Mouse (Mus musculus): ENCODE data around the gene B430218F22Rik. TPM values are rescaled to one million over a fixed set of nuclear protein-coding genes. Genes with fewer than 3 reads are reported as not detected.

B430218F22Rik gene
- total and polyA plus RNA-seq, 3 experiments: 2.1 to 11.2 TPM; not detected in 1

- H3K27ac ChIP-seq (ENCODE audit: control insufficient read depth, low read depth, low read length): no peak overlapping the region
- no peak overlapping the region for H3K9ac ChIP-seq (ENCODE audit: control insufficient read depth, low read depth, low read length, poor library complexity, severe bottlenecking)
- TF ChIP-seq POLR2A (IDR thresholded peaks at IDR 0.05; ENCODE audit: control insufficient read depth in 1 of 2, insufficient read depth in 1 of 2, low read depth in 1 of 2, low read length in 2 of 2, poor library complexity in 1 of 2) (no peak), ZMIZ1 (IDR thresholded peaks at IDR 0.05; ENCODE audit: low read depth, low read length) (no peak), HCFC1 (IDR thresholded peaks at IDR 0.05; ENCODE audit: low read depth, low read length) (no peak), KAT2A (conservative IDR thresholded peaks at IDR 0.05; ENCODE audit: low read depth, low read length) (no peak), MAFK (IDR thresholded peaks at IDR 0.05; ENCODE audit: borderline replicate concordance, low read depth, low read length) (no peak), USF2 (IDR thresholded peaks at IDR 0.05; ENCODE audit: borderline replicate concordance in 1 of 2, insufficient read depth in 1 of 2, low read depth in 1 of 2, low read length in 2 of 2) (no peak), MYC (IDR thresholded peaks at IDR 0.05; ENCODE audit: low read depth, low read length) (no peak)
- no peak for DNase-seq (ENCODE audit: low read depth, low spot score)
- H3K4me1 ChIP-seq (ENCODE audit: control insufficient read depth in 1 of 2, insufficient read depth in 2 of 2, low read length in 2 of 2): no peaks in the 10 kb centered on the region
- peaks cover 0 to 2% of the 10 kb centered on the region in 2 experiments for H3K27me3 ChIP-seq (ENCODE audit: control insufficient read depth in 1 of 2, insufficient read depth in 2 of 2, low read length in 2 of 2)
- no peaks in the 10 kb centered on the region for H3K79me2 ChIP-seq (ENCODE audit: control insufficient read depth, insufficient read depth, low read length, poor library complexity)
- H3K9me3 ChIP-seq (replicated peaks; ENCODE audit: insufficient read depth, low read length): no peaks in the 10 kb centered on the region
- no peaks in the 10 kb centered on the region for H3K36me3 ChIP-seq (ENCODE audit: control insufficient read depth in 1 of 2, insufficient read depth in 2 of 2, low read length in 2 of 2)
- H3K4me3 ChIP-seq (ENCODE audit: control insufficient read depth in 1 of 2, insufficient read depth in 1 of 2, low read depth in 2 of 2, low read length in 2 of 2): no peak overlapping the region
Observed at GRCm38 (mm10) chr13:118418163-118418562, 31.7 kb downstream of the B430218F22Rik start.

- Histone ChIP-seq H3K36me3 (ENCODE audit: control insufficient read depth in 1 of 2, insufficient read depth in 2 of 2, low read length in 2 of 2) (no peaks in the 10 kb centered on the region), H3K79me2 (ENCODE audit: control insufficient read depth, insufficient read depth, low read length, poor library complexity) (no peaks in the 10 kb centered on the region), H3K9me3 (replicated peaks; ENCODE audit: insufficient read depth, low read length) (no peaks in the 10 kb centered on the region), H3K27ac (ENCODE audit: control insufficient read depth, low read depth, low read length) (no peak overlapping the region), H3K4me1 (ENCODE audit: control insufficient read depth in 1 of 2, insufficient read depth in 2 of 2, low read length in 2 of 2) (no peaks in the 10 kb centered on the region), H3K4me3 (ENCODE audit: control insufficient read depth in 1 of 2, insufficient read depth in 1 of 2, low read depth in 2 of 2, low read length in 2 of 2) (no peak overlapping the region), H3K9ac (ENCODE audit: control insufficient read depth, low read depth, low read length, poor library complexity, severe bottlenecking) (no peak overlapping the region), H3K27me3 (ENCODE audit: control insufficient read depth in 1 of 2, insufficient read depth in 2 of 2, low read length in 2 of 2) (no peaks in the 10 kb centered on the region; a peak in 3 of 4 replicates)
- TF ChIP-seq UBTF (IDR thresholded peaks at IDR 0.05; ENCODE audit: borderline replicate concordance, insufficient read depth, low read depth, low read length) (no peak), ZC3H11A (IDR thresholded peaks at IDR 0.05; ENCODE audit: low read depth, low read length) (no peak), GABPA (IDR thresholded peaks at IDR 0.05; ENCODE audit: low read depth, low read length) (no peak), ZKSCAN1 (IDR thresholded peaks at IDR 0.05; ENCODE audit: low read depth, low read length) (no peak), BHLHE40 (IDR thresholded peaks at IDR 0.05; ENCODE audit: borderline replicate concordance, low read depth, low read length) (no peak), POLR2A (IDR thresholded peaks at IDR 0.05; ENCODE audit: control insufficient read depth in 1 of 2, insufficient read depth in 1 of 2, low read depth in 1 of 2, low read length in 2 of 2, poor library complexity in 1 of 2) (no peak), USF2 (IDR thresholded peaks at IDR 0.05; ENCODE audit: borderline replicate concordance in 1 of 2, insufficient read depth in 1 of 2, low read depth in 1 of 2, low read length in 2 of 2) (no peak), ELF1 (IDR thresholded peaks at IDR 0.05; ENCODE audit: low read depth, low read length) (no peak), HCFC1 (IDR thresholded peaks at IDR 0.05; ENCODE audit: low read depth, low read length) (no peak)
- peak; percentile 22 for DNase-seq (ENCODE audit: low read depth, low spot score)
Observed at GRCm38 (mm10) chr13:118420408-118420807, 34.0 kb downstream of the B430218F22Rik start.

DNA sequence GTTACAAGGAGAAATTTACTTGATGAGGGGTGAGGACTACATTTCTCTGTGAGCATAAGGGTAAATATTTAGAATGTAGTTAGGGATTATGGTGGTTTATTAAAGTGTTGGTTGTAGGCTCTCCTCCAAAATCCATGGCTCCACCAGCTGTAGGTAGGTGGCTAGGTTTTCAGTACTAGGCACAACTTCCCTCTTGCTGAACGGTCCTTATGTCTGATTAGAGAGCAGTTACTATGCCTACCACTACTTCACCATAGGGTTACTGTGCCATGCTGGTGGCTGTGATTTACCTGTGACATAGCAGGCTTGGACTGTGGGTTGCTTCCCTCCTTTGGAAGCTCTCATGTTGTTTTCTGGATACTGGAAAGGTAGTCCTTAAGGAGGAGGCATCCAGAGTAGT, 34.4 kb downstream of the B430218F22Rik start:
- no peaks in the 10 kb centered on the region for H3K9me3 ChIP-seq (replicated peaks; ENCODE audit: insufficient read depth, low read length)
- H3K27ac ChIP-seq (ENCODE audit: control insufficient read depth, low read depth, low read length): no peak overlapping the region
- no peaks in the 10 kb centered on the region for H3K4me1 ChIP-seq (ENCODE audit: control insufficient read depth in 1 of 2, insufficient read depth in 2 of 2, low read length in 2 of 2)
- H3K27me3 ChIP-seq (ENCODE audit: control insufficient read depth in 1 of 2, insufficient read depth in 2 of 2, low read length in 2 of 2): no peaks in the 10 kb centered on the region; a peak in 3 of 4 replicates
- no peak overlapping the region for H3K9ac ChIP-seq (ENCODE audit: control insufficient read depth, low read depth, low read length, poor library complexity, severe bottlenecking)
- no peaks in the 10 kb centered on the region for H3K79me2 ChIP-seq (ENCODE audit: control insufficient read depth, insufficient read depth, low read length, poor library complexity)
- TF ChIP-seq SIN3A (IDR thresholded peaks at IDR 0.05; ENCODE audit: low read length) (no peak), ZC3H11A (IDR thresholded peaks at IDR 0.05; ENCODE audit: low read depth, low read length) (no peak), MYB (IDR thresholded peaks at IDR 0.05; ENCODE audit: low read depth, low read length) (no peak), ELF1 (IDR thresholded peaks at IDR 0.05; ENCODE audit: low read depth, low read length) (no peak), USF2 (IDR thresholded peaks at IDR 0.05; ENCODE audit: borderline replicate concordance in 1 of 2, insufficient read depth in 1 of 2, low read depth in 1 of 2, low read length in 2 of 2) (no peak)
- H3K4me3 ChIP-seq (ENCODE audit: control insufficient read depth in 1 of 2, insufficient read depth in 1 of 2, low read depth in 2 of 2, low read length in 2 of 2): no peak overlapping the region
- no peaks in the 10 kb centered on the region for H3K36me3 ChIP-seq (ENCODE audit: control insufficient read depth in 1 of 2, insufficient read depth in 2 of 2, low read length in 2 of 2)
- no peak for DNase-seq (ENCODE audit: low read depth, low spot score)
